Mouse (Mus musculus): ENCODE measurements around the gene Psmc5. TPM values are rescaled to one million over a fixed set of nuclear protein-coding genes. Genes with fewer than 3 reads are reported as not detected.

Psmc5 gene
- total RNA-seq (2014; rRNA removed) (55.4 and 58.9 TPM in 2 replicates), polyA plus RNA-seq (2015; fragmentation: Nextera tagmentation; extraction: Ambion mirVana) (305 and 308 TPM in 2 replicates)

DNA sequence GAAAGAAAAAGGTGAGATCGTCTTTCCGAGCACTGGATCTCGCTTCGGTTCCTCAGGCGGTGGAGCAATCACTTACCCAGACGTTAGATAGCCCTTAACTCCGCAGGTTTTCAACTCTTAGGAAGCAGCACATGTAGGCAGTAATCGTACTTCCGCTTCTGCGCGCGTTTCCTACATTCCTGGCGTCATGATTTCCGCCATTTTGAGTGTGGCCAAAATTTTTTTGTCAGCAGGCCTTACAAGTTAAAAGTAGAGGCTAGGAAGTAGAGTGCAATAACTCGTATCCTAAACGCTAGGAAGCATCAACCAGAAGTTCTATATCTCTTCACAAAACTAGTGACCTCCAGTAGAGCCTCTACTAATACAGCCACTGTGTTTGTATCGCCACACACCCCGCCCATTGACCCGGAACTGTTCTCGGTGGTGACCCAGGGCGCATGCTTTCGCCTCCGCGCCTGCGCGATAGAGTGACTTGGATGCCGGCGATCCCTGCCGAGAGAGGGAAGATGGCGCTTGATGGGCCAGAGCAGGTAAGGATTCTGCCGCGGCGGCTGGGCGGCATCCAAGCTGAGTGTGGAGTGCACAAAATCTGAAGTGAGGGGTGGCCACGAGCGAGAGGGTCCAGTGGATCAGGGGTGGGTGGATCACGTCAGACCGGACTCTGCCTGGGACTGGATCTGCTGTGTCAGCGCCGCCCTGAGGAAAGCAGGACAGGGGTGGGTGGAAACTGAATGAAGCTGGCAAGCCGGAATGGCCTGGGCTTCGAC, at the start of gene Psmc5, which contains the start of gene Ftsj3:
Gene Psmc5, plus strand, starts transcription at position 470 of the 767 bp plus-strand sequence.
Gene Ftsj3, minus strand, starts transcription at position 395 of the 767 bp plus-strand sequence.
- H3K27me3 ChIP-seq (ENCODE audit: insufficient read depth, low read length), result no peaks in the 10 kb centered on the region
- under 1% methylated on average over 42 of the region's 42 CpGs for whole genome bisulfite sequencing

DNA sequence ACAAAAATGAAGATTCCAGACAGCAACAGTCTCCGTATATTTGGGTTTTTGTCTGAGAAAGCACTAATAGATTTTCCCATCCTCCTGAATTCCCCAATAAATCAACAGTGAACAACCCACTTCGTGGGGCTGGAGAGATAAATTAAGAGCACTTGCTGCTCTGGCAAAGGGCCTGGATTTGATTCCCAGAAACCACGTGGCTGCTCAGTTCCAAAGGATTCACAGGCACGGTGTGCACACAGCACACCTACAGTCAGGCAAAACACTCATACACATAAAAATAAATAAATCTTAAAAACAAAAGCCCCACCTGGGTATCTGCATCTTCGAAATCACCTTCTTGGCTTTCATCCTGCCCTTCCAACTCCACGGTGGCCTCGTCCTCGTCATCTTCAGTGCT, 43.2 kb upstream of the Psmc5 start:
- Histone ChIP-seq H3K9me3 (ENCODE audit: low read length) (no peaks in the 10 kb centered on the region), H3K4me2 (ENCODE audit: low read depth, low read length) (no peak overlapping the region), H3K9ac (replicated peaks; ENCODE audit: low read length) (no peak overlapping the region), H3K4me3 (ENCODE audit: low read length) (no peak overlapping the region), H3K36me3 (ENCODE audit: insufficient read depth, low read length) (peaks cover 27% of the 10 kb centered on the region), H3K27ac (no peak overlapping the region), H3K4me1 (ENCODE audit: insufficient read depth, low read length) (peaks cover 8% of the 10 kb centered on the region), H3K27me3 (ENCODE audit: insufficient read depth, low read length) (no peaks in the 10 kb centered on the region)
- DNase-seq (ENCODE audit: low spot score) (no peak), ATAC-seq (no peak)
- 90% methylated on average over 8 of the region's 8 CpGs for WGBS
- TF ChIP-seq CTCF (IDR thresholded peaks at IDR 0.05; ENCODE audit: low read depth), result no peak

More for the DNA sequence above, at the start of gene Psmc5, which contains the start of gene Ftsj3:
- Histone ChIP-seq H3K9me3 (ENCODE audit: low read length) (no peaks in the 10 kb centered on the region), H3K9ac (replicated peaks; ENCODE audit: low read length) (peak within 1 kb of the TSS; percentile 74), H3K36me3 (ENCODE audit: insufficient read depth, low read length) (peaks cover 35% of the 10 kb centered on the region; the same call in 1 of the 2 replicates), H3K4me2 (ENCODE audit: low read depth, low read length) (peak within 1 kb of the TSS; percentile 91), H3K4me1 (ENCODE audit: insufficient read depth, low read length) (peaks cover 5% of the 10 kb centered on the region), H3K4me3 (ENCODE audit: low read length) (peak within 1 kb of the TSS; percentile 61), H3K27ac (peak within 1 kb of the TSS; percentile 85)
- TF ChIP-seq CTCF (IDR thresholded peaks at IDR 0.05; ENCODE audit: low read depth), result peak; percentile 60
- peak; percentile 98 for DNase-seq (ENCODE audit: low spot score)
- peak; percentile 96 for ATAC-seq

DNA sequence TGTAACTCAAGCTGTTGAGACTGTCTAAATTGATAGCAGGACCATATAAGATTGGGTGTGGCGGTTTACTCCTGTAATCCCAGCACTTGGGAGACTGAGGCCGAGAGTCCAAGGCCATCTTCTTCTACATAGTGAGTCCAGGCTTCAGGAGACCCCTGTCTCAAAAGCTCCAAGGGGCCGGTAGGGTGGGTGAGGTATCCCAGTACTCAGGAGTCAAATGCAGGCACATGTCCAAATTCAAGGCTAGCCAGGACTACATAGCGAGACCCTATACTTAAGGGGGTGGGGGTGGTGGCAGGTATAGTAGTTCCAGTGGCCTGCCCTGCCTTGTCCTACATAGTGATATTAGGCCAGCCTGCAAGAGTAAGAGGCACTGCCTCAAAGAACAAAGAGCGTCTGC, 41.1 kb upstream of the Psmc5 start:
- H3K4me3 ChIP-seq (ENCODE audit: low read length), result peak overlapping the region; percentile 68; the same call in 1 of the 2 replicates
- H3K9me3 ChIP-seq (ENCODE audit: low read length), result no peaks in the 10 kb centered on the region
- peak overlapping the region; percentile 62 for H3K4me2 ChIP-seq (ENCODE audit: low read depth, low read length)
- DNase-seq (ENCODE audit: low spot score) (no peak), ATAC-seq (no peak)
- no peak for TF ChIP-seq CTCF (IDR thresholded peaks at IDR 0.05; ENCODE audit: low read depth)
- H3K27me3 ChIP-seq (ENCODE audit: insufficient read depth, low read length), result no peaks in the 10 kb centered on the region
- H3K36me3 ChIP-seq (ENCODE audit: insufficient read depth, low read length), result peaks cover 10% of the 10 kb centered on the region
- 89% methylated on average over 5 of the region's 5 CpGs for WGBS
- H3K27ac ChIP-seq, result 0 out of 2 replicates have a peak overlapping the region, but pooled peaks have one; percentile 93
- peaks cover 20% of the 10 kb centered on the region for H3K4me1 ChIP-seq (ENCODE audit: insufficient read depth, low read length)
- H3K9ac ChIP-seq (replicated peaks; ENCODE audit: low read length), result no peak overlapping the region

DNA sequence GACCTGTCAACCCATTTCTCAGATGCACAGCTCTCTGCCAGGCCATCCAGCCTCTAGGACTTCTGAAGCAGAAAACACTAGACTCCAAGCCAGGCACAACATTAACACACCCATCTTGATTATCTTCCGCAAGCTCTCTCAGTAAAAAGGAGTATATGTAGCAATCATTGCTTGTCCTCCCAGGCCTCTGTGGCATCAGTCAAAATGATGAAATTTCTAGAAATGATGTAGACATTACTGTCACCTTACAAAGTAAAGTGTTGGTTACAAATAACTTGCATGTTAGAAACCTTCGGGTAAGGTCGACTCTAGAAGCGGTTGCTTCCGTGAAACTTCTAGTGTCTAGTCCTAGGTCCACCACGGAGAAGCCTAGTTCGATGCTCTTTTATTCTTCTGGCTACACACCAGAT, 40.5 kb upstream of the Psmc5 start:
- ATAC-seq, result no peak
- WGBS, result 26% methylated on average over 7 of the region's 7 CpGs
- Histone ChIP-seq H3K27ac (peak overlapping the region; percentile 93), H3K4me1 (ENCODE audit: insufficient read depth, low read length) (peaks cover 20% of the 10 kb centered on the region), H3K9me3 (ENCODE audit: low read length) (no peaks in the 10 kb centered on the region), H3K27me3 (ENCODE audit: insufficient read depth, low read length) (no peaks in the 10 kb centered on the region), H3K36me3 (ENCODE audit: insufficient read depth, low read length) (peaks cover 10% of the 10 kb centered on the region), H3K4me2 (ENCODE audit: low read depth, low read length) (peak overlapping the region; percentile 62), H3K4me3 (ENCODE audit: low read length) (peak overlapping the region; percentile 68), H3K9ac (replicated peaks; ENCODE audit: low read length) (peak overlapping the region; percentile 91)
- no peak for TF ChIP-seq CTCF (IDR thresholded peaks at IDR 0.05; ENCODE audit: low read depth)
- peak; percentile 2 for DNase-seq (ENCODE audit: low spot score)

DNA sequence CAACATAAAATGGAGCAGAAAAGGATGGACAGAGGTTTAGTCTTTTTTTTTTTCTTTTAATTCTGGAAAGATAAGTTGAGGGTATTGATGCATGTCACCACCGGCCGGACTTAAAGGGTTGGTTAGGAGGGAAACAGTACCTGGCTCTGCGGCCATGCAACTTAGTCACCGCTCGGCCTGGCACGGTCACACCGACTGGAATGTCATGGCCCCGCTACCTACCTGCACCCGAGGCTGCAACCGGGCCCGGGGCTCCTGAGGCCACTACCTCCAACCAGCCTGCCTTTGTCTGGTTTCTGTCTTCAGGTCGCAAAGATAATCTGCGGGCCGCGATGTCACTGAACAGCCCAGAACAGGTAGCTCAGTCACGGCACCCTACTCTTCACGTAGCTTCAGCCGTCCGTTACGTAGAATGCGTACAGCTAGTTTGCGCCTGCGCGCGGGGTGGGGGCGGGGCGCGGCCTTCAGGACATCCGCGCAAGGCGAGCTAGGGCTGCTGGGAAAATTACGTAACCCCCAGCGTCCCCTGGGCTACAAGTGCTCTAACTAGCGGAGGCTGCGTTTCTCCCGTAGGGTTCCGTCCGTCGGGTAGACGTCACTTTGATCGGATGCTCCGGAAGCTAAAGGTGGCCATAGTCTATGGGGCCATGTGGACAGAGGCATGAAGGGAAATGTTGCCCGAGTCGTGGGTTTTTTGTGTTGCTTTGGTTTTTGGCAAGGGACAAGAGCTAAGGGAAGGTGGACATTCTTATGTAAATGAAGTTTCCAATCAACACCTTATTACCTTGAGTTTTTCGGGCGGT, 39.8 kb upstream of the Psmc5 start, which contains the start of gene Ccdc47:
Gene Ccdc47, minus strand, starts transcription at position 418 of the 803 bp plus-strand sequence.
- Histone ChIP-seq H3K27ac (peak within 1 kb of the TSS; percentile 93), H3K4me3 (ENCODE audit: low read length) (peak within 1 kb of the TSS; percentile 68), H3K4me2 (ENCODE audit: low read depth, low read length) (peak within 1 kb of the TSS; percentile 62), H3K27me3 (ENCODE audit: insufficient read depth, low read length) (no peaks in the 10 kb centered on the region), H3K36me3 (ENCODE audit: insufficient read depth, low read length) (peaks cover 8% of the 10 kb centered on the region), H3K4me1 (ENCODE audit: insufficient read depth, low read length) (peaks cover 20% of the 10 kb centered on the region), H3K9ac (replicated peaks; ENCODE audit: low read length) (peak within 1 kb of the TSS; percentile 91), H3K9me3 (ENCODE audit: low read length) (no peaks in the 10 kb centered on the region)
- WGBS, result under 1% methylated on average over 46 of the region's 46 CpGs
- peak; percentile 3; the same call in 1 of the 2 replicates for TF ChIP-seq CTCF (IDR thresholded peaks at IDR 0.05; ENCODE audit: low read depth)
- peak; percentile 99 for ATAC-seq
- peak; percentile 100 for DNase-seq (ENCODE audit: low spot score)

DNA sequence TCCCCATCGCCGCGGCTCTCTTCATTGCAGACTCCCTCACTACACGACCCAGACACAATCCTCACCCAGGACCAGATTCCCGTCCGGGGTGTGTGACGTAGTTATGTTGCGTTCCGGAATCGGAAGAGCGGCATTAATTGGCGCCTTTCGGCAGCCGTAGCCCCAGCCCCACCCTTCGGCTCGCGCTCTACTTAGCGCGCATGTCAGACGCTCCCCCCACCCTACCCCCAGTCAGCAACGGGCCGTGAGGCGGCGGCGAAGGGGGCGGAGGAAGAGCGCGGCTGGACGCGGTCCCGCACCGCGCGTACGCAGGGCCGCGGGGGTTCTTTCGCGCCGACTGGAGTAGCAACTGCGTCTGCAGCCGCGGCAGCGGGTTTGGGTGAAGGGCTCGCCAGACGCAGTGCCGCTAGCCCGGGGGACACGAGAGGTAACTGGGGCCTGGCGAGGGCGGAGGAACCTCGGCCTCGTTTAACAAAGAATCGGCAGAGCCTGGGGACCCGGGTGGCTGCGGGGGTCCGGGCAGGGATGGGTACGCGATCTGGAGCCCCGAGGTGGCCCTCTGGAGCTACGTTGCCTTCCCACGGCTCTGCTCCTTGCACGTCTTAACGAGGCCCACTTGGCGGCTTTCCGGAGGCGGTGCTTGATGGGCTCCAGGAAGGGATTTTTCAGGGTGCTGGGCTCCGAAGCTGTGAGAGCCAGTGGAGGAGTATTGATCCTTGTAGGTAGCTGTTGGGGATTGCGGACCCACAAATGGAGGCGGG, 39.0 kb upstream of the Psmc5 start, which contains the start of gene Ddx42:
Gene Ddx42, plus strand, starts transcription at position 197 of the 761 bp plus-strand sequence.
- Histone ChIP-seq H3K9me3 (ENCODE audit: low read length) (no peaks in the 10 kb centered on the region), H3K4me2 (ENCODE audit: low read depth, low read length) (peak within 1 kb of the TSS; percentile 62), H3K4me1 (ENCODE audit: insufficient read depth, low read length) (peaks cover 20% of the 10 kb centered on the region), H3K4me3 (ENCODE audit: low read length) (peak within 1 kb of the TSS; percentile 68), H3K27ac (peak within 1 kb of the TSS; percentile 93), H3K9ac (replicated peaks; ENCODE audit: low read length) (peak within 1 kb of the TSS; percentile 91), H3K27me3 (ENCODE audit: insufficient read depth, low read length) (no peaks in the 10 kb centered on the region), H3K36me3 (ENCODE audit: insufficient read depth, low read length) (no peaks in the 10 kb centered on the region)
- peak; percentile 96 for ATAC-seq
- no peak for TF ChIP-seq CTCF (IDR thresholded peaks at IDR 0.05; ENCODE audit: low read depth)
- 1% methylated on average over 70 of the region's 70 CpGs for WGBS
- DNase-seq (ENCODE audit: low spot score), result peak; percentile 99

All from hindbrain, postnatal 0 days (tissue).